Mouse (Mus musculus): ENCODE data around the gene Fnbp1l. TPM values are rescaled to one million over a fixed set of nuclear protein-coding genes. Genes with fewer than 3 reads are reported as not detected.

Gene Fnbp1l
- polyA plus RNA-seq, 1 experiment from 2014 or later = 175 TPM

- Histone ChIP-seq H3K36me3 (ENCODE audit: control insufficient read depth, insufficient read depth, low read length) (peaks cover 17% of the 10 kb centered on the region), H3K4me3 (ENCODE audit: low read depth, low read length) (no peak overlapping the region), H3K4me2 (ENCODE audit: low read length) (no peak overlapping the region), H3K9ac (ENCODE audit: low read length) (no peak overlapping the region), H3K27ac (ENCODE audit: low read depth, low read length) (no peak overlapping the region), H3K4me1 (ENCODE audit: control insufficient read depth, insufficient read depth, low read length) (no peaks in the 10 kb centered on the region; the same call in 1 of the 2 replicates), H3K27me3 (replicated peaks; ENCODE audit: control insufficient read depth, insufficient read depth, low read length) (no peaks in the 10 kb centered on the region), H3K9me3 (replicated peaks; ENCODE audit: control insufficient read depth, low read length) (no peaks in the 10 kb centered on the region)
- ATAC-seq (peak; percentile 72), DNase-seq (ENCODE audit: low spot score) (peak; percentile 68)
- WGBS = 7% methylated on average over 3 of the region's 3 CpGs
Measured at GRCm38 (mm10) chr3:122586918-122587641, 32.4 kb downstream of the Fnbp1l start.

- no peak for DNase-seq (ENCODE audit: low spot score)
Measured at GRCm38 (mm10) chr3:122577360-122577759, 42.2 kb downstream of the Fnbp1l start.

DNA sequence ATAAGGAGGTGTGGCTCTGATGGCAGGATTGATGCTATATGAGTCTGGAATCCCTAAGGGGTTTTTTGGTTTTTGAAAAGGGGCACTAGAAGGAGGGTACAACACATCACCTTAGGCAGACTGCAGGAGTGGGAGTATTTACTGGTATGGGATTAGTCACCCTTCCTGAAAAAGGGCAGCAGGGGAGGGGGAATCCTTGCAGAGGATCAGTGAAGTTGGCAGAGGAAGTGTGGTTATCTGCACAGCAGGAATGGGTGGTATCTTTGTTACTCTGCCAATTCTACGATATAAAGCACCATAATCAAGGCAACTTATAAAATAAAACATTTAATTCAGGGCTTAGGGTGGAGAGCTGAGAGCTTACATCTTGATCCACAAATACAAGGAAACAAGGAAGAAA, 44.6 kb downstream of the Fnbp1l start:
- WGBS = 65% methylated on average over 1 of the region's 1 CpGs
- Histone ChIP-seq H3K4me2 (ENCODE audit: low read length) (no peak overlapping the region), H3K4me3 (ENCODE audit: low read depth, low read length) (no peak overlapping the region), H3K27me3 (replicated peaks; ENCODE audit: control insufficient read depth, insufficient read depth, low read length) (no peaks in the 10 kb centered on the region), H3K4me1 (ENCODE audit: control insufficient read depth, insufficient read depth, low read length) (peaks cover 6% of the 10 kb centered on the region; the same call in 1 of the 2 replicates), H3K27ac (ENCODE audit: low read depth, low read length) (no peak overlapping the region), H3K9ac (ENCODE audit: low read length) (no peak overlapping the region), H3K9me3 (replicated peaks; ENCODE audit: control insufficient read depth, low read length) (no peaks in the 10 kb centered on the region), H3K36me3 (ENCODE audit: control insufficient read depth, insufficient read depth, low read length) (no peaks in the 10 kb centered on the region)
- ATAC-seq = no peak
- no peak for DNase-seq (ENCODE audit: low spot score)

More at GRCm38 (mm10) chr3:122577360-122577759, 42.2 kb downstream of the Fnbp1l start:
- H3K4me2 ChIP-seq (ENCODE audit: low read length) = no peak overlapping the region
- no peaks in the 10 kb centered on the region for H3K9me3 ChIP-seq (replicated peaks; ENCODE audit: control insufficient read depth, low read length)
- H3K27me3 ChIP-seq (replicated peaks; ENCODE audit: control insufficient read depth, insufficient read depth, low read length) = no peaks in the 10 kb centered on the region
- no peaks in the 10 kb centered on the region for H3K36me3 ChIP-seq (ENCODE audit: control insufficient read depth, insufficient read depth, low read length)
- ATAC-seq = no peak
- no peak overlapping the region for H3K4me3 ChIP-seq (ENCODE audit: low read depth, low read length)
- H3K4me1 ChIP-seq (ENCODE audit: control insufficient read depth, insufficient read depth, low read length) = peaks cover 4% of the 10 kb centered on the region; the same call in 1 of the 2 replicates
- no peak overlapping the region for H3K9ac ChIP-seq (ENCODE audit: low read length)
- no peak overlapping the region for H3K27ac ChIP-seq (ENCODE audit: low read depth, low read length)

GRCm38 (mm10) chr3:122573426-122574286, 45.9 kb downstream of the Fnbp1l start:
- peak; percentile 79 for DNase-seq (ENCODE audit: low spot score)
- H3K27ac ChIP-seq (ENCODE audit: low read depth, low read length) = no peak overlapping the region
- WGBS = 84% methylated on average over 5 of the region's 5 CpGs
- no peaks in the 10 kb centered on the region for H3K9me3 ChIP-seq (replicated peaks; ENCODE audit: control insufficient read depth, low read length)
- peaks cover 6% of the 10 kb centered on the region; the same call in 1 of the 2 replicates for H3K4me1 ChIP-seq (ENCODE audit: control insufficient read depth, insufficient read depth, low read length)
- H3K9ac ChIP-seq (ENCODE audit: low read length) = no peak overlapping the region
- H3K36me3 ChIP-seq (ENCODE audit: control insufficient read depth, insufficient read depth, low read length) = no peaks in the 10 kb centered on the region
- H3K27me3 ChIP-seq (replicated peaks; ENCODE audit: control insufficient read depth, insufficient read depth, low read length) = no peaks in the 10 kb centered on the region
- H3K4me2 ChIP-seq (ENCODE audit: low read length) = no peak overlapping the region
- H3K4me3 ChIP-seq (ENCODE audit: low read depth, low read length) = no peak overlapping the region
- ATAC-seq = peak; percentile 74

- peaks cover 27% of the 10 kb centered on the region for H3K36me3 ChIP-seq (ENCODE audit: control insufficient read depth, insufficient read depth, low read length)
- WGBS = 84% methylated on average over 4 of the region's 4 CpGs
- no peak overlapping the region for H3K27ac ChIP-seq (ENCODE audit: low read depth, low read length)
- DNase-seq (ENCODE audit: low spot score) = no peak
- H3K4me1 ChIP-seq (ENCODE audit: control insufficient read depth, insufficient read depth, low read length) = no peaks in the 10 kb centered on the region
- H3K27me3 ChIP-seq (replicated peaks; ENCODE audit: control insufficient read depth, insufficient read depth, low read length) = no peaks in the 10 kb centered on the region
- H3K4me2 ChIP-seq (ENCODE audit: low read length) = no peak overlapping the region
- no peak overlapping the region for H3K9ac ChIP-seq (ENCODE audit: low read length)
- no peak for ATAC-seq
- H3K4me3 ChIP-seq (ENCODE audit: low read depth, low read length) = no peak overlapping the region
- H3K9me3 ChIP-seq (replicated peaks; ENCODE audit: control insufficient read depth, low read length) = no peaks in the 10 kb centered on the region
Measured at GRCm38 (mm10) chr3:122566549-122566948, 53.0 kb downstream of the Fnbp1l start.

DNA sequence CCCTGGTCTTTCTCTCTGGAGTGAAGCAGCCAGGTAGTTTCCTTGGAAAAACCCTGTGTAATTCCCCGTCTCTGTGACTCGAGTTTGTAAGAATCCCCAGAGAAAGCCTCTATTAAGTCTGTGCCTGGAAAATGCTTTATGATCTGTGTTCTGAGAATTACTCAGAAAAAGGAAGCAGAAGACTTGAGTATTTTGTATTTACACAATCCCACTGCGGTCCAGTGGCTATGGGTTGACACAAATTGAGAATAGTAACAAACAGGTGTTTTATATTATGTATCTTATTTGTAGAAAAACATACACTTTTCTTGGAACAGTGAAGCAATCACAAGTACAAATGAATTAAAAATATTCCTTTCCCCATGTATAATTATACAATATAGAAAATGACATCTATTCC, 53.4 kb downstream of the Fnbp1l start:
- ATAC-seq = no peak

DNA sequence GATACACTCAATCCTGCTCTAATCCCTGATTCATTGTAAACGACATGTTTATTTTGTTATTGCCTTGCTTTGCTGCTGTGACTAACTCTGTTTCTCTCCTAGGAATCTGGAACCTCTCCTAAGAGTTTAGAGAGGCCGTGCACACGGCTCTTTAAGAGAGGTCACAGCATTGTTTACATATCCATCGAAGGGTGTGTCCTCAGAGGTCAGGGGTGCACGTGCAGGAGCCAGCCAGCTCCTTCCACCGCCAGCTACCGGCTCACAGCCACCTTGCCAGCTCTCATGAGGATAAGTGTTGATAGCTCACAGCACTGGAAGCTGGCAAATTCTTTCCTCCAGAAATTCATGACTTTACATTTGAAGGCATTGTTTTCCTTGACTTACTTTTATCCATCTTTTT, 54.2 kb downstream of the Fnbp1l start:
- no peak overlapping the region for H3K4me3 ChIP-seq (ENCODE audit: low read depth, low read length)
- peaks cover 35% of the 10 kb centered on the region for H3K36me3 ChIP-seq (ENCODE audit: control insufficient read depth, insufficient read depth, low read length)
- H3K9me3 ChIP-seq (replicated peaks; ENCODE audit: control insufficient read depth, low read length) = no peaks in the 10 kb centered on the region
- H3K9ac ChIP-seq (ENCODE audit: low read length) = no peak overlapping the region
- H3K27me3 ChIP-seq (replicated peaks; ENCODE audit: control insufficient read depth, insufficient read depth, low read length) = no peaks in the 10 kb centered on the region
- no peak overlapping the region for H3K4me2 ChIP-seq (ENCODE audit: low read length)
- WGBS = 67% methylated on average over 7 of the region's 7 CpGs
- DNase-seq (ENCODE audit: low spot score) (no peak), ATAC-seq (no peak)
- no peaks in the 10 kb centered on the region for H3K4me1 ChIP-seq (ENCODE audit: control insufficient read depth, insufficient read depth, low read length)
- H3K27ac ChIP-seq (ENCODE audit: low read depth, low read length) = no peak overlapping the region

More for the DNA sequence above, 53.4 kb downstream of the Fnbp1l start:
- H3K4me3 ChIP-seq (ENCODE audit: low read depth, low read length) = no peak overlapping the region
- 89% methylated on average over 3 of the region's 3 CpGs for WGBS
- no peak overlapping the region for H3K9ac ChIP-seq (ENCODE audit: low read length)
- peaks cover 31% of the 10 kb centered on the region for H3K36me3 ChIP-seq (ENCODE audit: control insufficient read depth, insufficient read depth, low read length)
- H3K27me3 ChIP-seq (replicated peaks; ENCODE audit: control insufficient read depth, insufficient read depth, low read length) = no peaks in the 10 kb centered on the region
- H3K4me1 ChIP-seq (ENCODE audit: control insufficient read depth, insufficient read depth, low read length) = no peaks in the 10 kb centered on the region
- H3K9me3 ChIP-seq (replicated peaks; ENCODE audit: control insufficient read depth, low read length) = no peaks in the 10 kb centered on the region
- H3K4me2 ChIP-seq (ENCODE audit: low read length) = no peak overlapping the region
- no peak for DNase-seq (ENCODE audit: low spot score)
- H3K27ac ChIP-seq (ENCODE audit: low read depth, low read length) = no peak overlapping the region

- no peak overlapping the region for H3K9ac ChIP-seq (ENCODE audit: low read length)
- no peaks in the 10 kb centered on the region for H3K4me1 ChIP-seq (ENCODE audit: control insufficient read depth, insufficient read depth, low read length)
- ATAC-seq (no peak), DNase-seq (ENCODE audit: low spot score) (no peak)
- no peak overlapping the region for H3K4me3 ChIP-seq (ENCODE audit: low read depth, low read length)
- H3K4me2 ChIP-seq (ENCODE audit: low read length) = no peak overlapping the region
- H3K36me3 ChIP-seq (ENCODE audit: control insufficient read depth, insufficient read depth, low read length) = peaks cover 29% of the 10 kb centered on the region
- WGBS = 52% methylated on average over 2 of the region's 2 CpGs
- H3K27me3 ChIP-seq (replicated peaks; ENCODE audit: control insufficient read depth, insufficient read depth, low read length) = no peaks in the 10 kb centered on the region
- no peaks in the 10 kb centered on the region for H3K9me3 ChIP-seq (replicated peaks; ENCODE audit: control insufficient read depth, low read length)
- no peak overlapping the region for H3K27ac ChIP-seq (ENCODE audit: low read depth, low read length)
Measured at GRCm38 (mm10) chr3:122557766-122558165, 61.7 kb downstream of the Fnbp1l start.

- Histone ChIP-seq H3K9ac (ENCODE audit: low read length) (no peak overlapping the region), H3K27me3 (replicated peaks; ENCODE audit: control insufficient read depth, insufficient read depth, low read length) (no peaks in the 10 kb centered on the region), H3K4me2 (ENCODE audit: low read length) (no peak overlapping the region), H3K4me3 (ENCODE audit: low read depth, low read length) (no peak overlapping the region), H3K36me3 (ENCODE audit: control insufficient read depth, insufficient read depth, low read length) (peaks cover 27% of the 10 kb centered on the region), H3K27ac (ENCODE audit: low read depth, low read length) (no peak overlapping the region), H3K4me1 (ENCODE audit: control insufficient read depth, insufficient read depth, low read length) (no peaks in the 10 kb centered on the region), H3K9me3 (replicated peaks; ENCODE audit: control insufficient read depth, low read length) (no peaks in the 10 kb centered on the region)
- 94% methylated on average over 3 of the region's 3 CpGs for WGBS
- DNase-seq (ENCODE audit: low spot score) (no peak), ATAC-seq (no peak)
Measured at GRCm38 (mm10) chr3:122551174-122551573, 68.3 kb downstream of the Fnbp1l start.

All from forebrain, embryonic 14.5 days (tissue).